Mouse (Mus musculus): ENCODE measurements at regions not wholly inside any gene's neighbourhood (a gene's known extent, or its start where the extent isn't known, plus 50 kb on each side); places are given as distances from the start of the nearest gene placed in this dataset.

DNA sequence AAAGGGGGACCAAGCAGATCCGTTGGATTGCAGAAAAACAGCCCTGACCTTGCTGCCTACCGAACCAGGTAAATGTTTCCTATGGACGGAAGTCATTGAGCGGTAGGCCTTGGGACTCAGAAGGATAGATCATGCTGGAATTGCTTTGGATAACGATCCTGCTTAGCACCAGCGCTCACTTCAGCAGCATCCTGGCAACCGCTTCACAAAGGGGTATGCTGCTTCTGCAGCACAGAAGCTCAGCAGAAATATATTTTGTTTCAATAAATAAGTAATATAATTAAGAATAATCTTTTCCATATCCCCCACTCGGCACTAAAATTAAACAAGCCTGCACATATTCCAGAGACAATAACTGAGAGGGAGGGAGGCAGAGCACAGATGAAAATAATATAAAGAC is 296.0 kb downstream of the Meis1 start:
- no peak for DNase-seq (ENCODE audit: low spot score)

DNA sequence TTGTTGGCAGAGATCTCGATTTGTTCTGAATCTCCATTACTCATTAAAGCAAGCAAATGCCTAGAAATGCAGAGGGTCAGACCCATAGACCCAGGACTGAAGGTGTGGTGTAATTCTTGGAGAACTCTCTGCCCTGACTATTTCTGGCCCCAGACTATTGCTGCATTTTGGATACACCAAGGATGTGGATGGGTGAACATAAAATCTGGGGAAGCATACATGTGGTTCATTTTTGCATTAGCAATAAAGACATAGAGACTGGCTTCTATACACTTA is 303.0 kb downstream of the Meis1 start:
- no peak for DNase-seq (ENCODE audit: low spot score)

DNA sequence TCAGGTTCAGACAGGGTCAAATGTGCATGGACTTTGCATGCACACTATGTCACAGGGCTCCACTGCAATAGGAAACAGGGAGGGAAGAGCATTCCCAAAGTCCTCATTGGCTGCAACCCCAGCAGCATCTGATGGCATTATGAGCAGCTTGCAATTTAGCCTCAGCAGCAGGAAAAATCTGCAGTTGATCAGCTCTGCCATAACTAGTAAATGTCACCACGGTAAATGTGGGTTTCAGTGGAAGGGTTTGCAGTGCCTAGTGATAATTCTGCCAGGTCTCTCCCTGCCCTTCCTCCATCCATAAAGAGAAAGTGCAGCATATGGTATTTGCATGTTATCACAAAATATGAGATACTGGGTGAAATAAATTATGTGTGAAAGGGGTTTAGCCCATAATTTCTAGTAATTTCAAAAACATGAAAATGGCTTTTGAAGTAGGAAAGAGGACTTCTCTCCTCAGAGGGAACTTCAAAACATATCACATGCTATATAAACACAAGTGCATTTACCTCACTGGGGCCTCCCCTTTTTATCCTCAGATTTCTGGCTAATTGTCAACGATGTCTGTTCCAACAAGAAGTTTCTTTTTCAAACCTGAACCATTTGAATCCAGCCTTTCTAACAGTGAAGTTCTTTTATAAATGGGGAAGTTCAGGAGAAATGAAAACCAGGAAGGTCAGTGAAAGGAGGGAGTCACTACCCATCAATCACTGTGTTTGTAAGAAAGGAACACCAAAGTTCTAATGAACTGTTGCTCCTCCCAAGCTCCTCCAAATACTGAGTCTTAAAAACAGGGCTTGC is 303.5 kb downstream of the Meis1 start:
- DNase-seq (ENCODE audit: low spot score) = no peak

DNA sequence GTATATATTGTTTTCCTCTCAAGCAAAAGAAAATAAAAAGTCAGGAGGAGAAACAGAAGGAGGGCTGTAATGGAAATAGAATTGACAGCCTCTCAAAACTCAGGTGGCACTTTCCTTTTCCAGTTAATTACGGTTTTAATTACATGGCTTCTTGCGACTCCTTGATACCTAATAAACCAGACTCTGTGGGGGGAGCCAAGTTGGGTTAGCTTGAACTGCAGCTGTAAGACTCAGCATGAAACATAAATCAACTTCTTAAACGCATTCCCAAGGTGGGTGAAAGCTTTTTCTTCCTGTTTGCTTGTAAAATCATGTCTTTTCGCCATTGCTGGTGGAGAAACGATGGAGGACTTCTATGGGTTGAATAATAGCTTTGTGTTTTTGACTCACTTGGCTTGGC is 304.4 kb downstream of the Meis1 start:
- DNase-seq (ENCODE audit: low spot score) = no peak

DNA sequence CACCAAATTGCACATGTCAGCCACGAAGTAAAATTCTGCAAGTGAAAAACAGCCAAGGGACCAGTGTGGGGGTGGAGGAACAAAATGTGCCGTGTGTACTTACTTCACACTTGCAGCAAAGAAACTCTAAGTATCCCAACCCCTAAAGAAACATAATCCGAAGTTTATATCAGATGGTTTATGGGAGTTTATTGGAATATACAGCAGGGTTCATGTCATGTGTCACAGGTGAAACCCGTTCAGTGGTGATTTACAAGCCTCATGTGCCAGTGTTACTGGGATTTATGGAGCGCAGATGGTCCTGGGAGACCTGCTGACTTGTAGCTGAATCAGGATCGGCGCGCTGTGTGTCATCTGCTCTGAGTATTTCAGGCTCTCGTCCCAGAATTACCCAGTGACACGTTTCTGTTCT is 306.1 kb downstream of the Meis1 start:
- no peak for DNase-seq (ENCODE audit: low spot score)

DNA sequence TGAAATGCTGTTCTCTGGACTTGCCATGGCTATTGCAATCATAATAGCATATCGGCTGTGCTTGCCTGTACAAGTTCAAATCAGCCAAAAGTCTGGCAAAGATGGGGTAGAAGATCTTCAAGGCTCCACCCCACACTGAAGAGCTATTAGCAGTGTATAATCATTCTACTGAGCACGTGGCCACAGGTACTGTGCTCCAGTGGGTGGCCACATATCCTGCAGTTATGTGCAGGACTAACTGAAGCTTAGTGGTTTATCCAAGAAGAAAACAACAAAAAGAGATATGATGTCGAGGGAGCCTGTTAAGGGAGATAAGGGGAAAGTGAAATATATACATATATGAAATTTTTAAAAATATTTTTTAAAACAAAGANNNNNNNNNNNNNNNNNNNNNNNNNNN is 309.2 kb downstream of the Meis1 start:
- no peak for DNase-seq (ENCODE audit: low spot score)

DNA sequence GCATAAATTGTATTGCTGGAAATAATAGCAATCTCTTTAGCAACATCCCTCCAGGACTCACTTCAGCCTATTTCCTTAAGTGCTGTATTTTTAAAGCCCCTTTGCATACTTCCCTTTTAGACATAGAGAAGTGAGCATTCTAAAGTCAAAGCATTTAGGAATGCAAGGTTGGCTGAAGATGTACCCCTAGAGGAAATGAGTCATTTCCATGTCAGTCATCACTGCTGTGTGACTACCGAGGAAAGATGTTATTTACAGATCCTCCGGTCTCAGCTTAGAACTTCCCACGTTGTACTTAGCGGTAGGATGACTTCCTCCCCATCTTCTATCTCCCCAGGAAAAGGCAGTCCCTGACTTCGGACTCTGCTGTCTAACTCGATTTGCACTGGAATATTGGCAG is 337.2 kb downstream of the Meis1 start:
- DNase-seq (ENCODE audit: low spot score) = no peak

DNA sequence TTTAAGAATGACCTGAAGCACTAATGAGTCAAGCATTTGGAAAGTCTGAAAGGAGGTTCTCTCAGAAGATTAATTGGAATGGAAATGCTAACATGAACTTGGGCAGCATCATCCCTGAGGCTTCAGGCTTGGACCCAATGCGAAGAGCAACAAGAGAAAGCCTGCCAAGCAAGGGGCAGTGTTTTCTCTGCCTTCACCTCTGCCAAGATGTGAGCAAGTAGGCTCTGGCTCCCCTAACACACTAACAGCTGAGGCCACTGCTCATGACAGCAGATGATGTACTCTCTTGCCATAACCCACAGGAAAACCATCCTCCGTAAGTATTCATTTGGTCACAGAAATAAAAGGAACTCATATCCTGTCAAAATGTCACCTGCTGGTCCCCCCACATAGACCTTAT is 341.9 kb downstream of the Meis1 start:
- no peak for DNase-seq (ENCODE audit: low spot score)

DNA sequence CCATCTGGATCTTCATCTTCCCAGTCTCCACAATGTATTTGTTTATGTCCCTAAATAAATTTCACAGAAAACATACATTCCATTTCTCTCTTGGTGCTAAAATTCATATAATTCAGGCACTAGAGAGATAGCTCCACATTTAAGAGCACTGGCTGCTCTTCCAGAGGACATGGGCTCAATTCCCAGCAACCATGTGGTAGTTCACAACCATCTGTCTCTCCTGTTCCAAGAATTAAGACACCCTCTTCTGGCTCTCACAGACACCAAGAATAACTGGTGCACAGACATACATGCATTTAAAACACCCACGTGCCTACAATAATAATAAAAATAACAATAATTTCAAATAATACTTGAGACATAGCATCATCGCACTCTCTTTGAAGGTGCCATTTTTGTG is 347.8 kb downstream of the Meis1 start:
- no peak for DNase-seq (ENCODE audit: low spot score)

DNA sequence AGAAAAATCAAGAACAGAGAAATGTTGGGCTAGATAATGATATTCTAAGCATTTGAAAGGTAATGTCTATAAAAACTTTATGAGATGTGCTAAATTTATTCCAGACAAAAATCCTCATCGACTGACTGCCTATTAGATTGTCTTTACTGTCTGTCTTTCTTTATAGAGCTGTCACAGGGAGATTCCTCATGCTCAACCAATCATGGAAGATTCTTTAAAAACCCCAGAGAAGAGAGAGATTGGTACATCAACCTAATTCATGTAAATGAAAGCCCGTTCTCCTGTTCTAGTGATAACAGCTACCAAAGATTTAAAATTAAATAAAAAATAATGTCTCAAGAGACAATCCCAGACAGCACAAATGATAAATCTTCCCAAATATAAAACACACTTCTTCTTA is 349.5 kb downstream of the Meis1 start:
- no peak for DNase-seq (ENCODE audit: low spot score)

DNA sequence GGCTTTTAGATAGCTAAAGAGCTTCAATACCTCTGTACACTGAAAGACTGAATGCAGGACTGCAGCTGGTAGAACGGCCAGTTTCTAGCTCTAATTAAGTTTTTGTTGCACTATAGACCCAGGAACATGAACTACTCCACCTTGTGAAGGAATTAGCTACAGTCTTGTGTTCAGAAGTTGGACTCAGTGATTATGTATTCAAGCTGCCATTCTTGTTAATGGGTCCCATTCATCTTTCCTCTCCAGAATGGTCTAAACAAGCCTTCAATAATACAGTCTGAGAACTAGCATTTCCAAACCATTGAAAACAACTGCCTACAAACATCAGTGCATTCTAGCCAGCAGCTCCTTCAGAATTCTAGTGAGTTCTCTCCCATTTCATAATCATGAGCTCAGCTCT is 362.4 kb downstream of the Meis1 start:
- DNase-seq (ENCODE audit: low spot score) = no peak

DNA sequence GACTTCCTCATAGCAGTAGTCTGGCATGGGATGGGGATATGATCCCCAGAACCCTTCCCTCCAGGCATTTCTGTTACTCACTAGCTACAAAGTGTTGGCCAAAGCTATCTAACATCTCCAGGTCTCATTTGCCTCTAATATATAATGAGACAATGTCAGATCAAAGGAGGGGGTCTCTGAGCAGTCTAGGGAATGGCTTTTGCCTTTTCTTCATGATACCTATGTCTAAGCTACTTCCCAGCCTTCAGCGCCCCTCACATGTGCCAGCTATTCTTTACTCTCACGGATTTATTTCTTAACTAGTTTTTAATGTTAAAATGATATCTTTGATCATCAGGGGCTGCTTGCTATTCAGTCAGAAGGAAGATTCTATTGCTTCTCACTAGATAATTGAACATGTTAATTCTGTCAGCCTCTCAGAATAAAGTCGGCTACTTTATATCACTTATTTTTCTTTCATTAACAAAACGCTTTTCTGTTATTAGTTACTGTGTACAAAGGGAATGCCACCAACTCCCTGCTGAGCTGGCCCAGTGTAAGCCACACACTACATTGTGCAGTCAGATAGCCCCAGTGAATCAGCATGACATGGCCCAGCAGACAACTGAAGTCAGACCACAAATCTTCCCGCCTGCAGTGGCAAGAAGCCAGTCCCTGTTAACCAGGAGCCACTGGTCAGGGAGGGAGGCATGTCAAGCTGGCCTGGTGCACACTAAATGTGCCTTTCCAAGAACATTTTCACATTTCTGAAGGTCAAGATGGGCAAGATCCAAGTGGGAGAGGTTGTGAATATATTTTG is 386.6 kb downstream of the Meis1 start:
- no peak for DNase-seq (ENCODE audit: low spot score)

DNA sequence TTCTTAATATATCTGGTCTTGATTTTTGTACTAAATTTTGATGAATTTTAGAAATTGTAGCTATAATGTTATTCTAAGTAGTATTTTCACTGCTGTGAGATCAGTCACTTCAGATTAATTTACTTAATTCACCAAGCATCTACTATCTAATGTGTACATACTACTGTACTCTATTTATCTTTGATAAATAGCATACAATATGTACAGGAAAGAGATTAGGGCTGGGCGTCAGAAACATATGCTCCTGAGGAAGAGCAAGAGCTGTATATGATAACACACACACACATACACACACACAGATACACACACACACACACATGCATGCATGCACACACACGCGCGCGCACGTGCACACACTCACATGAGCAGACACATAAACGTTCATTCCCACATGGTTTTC is 387.2 kb downstream of the Meis1 start:
- no peak for DNase-seq (ENCODE audit: low spot score)

DNA sequence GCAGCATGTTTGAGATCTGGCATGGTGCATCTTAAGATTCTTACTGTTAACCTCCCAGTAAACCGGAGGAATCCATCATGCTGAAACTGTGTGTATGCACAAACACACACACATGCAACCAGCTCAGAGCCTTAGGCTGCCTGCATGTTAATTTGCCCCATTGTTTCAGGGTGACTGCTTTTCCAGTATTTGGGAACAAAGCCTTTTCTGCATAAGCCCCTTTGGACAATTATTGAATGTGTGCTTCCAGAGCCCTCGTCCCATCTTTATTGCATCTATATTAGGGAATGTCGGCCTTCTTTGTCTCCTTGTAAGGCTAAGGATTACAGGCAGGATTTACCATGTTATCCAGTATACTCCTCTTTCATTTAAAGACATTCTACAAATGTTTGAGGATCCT is 397.0 kb downstream of the Meis1 start:
- DNase-seq (ENCODE audit: low spot score) = no peak

DNA sequence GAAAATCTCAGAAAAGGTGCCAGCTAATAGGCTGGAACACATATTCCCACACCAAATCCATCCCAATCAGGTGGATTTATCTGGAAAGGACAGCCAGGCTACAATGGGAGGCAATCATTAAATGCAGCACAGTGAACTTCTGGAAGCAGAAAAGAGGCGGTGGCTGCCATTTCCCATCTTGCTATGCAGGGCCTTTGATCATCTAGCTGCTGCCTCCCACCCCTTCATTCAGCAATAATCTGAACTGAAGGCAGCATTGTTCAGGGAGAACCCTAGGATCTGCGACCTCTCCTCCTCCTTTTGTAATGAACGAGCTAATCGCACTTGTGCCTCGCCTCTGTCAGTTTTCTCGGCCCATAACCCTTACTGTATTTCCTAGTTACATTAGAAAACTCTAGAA is 413.9 kb downstream of the Meis1 start:
- DNase-seq (ENCODE audit: low spot score) = no peak

DNA sequence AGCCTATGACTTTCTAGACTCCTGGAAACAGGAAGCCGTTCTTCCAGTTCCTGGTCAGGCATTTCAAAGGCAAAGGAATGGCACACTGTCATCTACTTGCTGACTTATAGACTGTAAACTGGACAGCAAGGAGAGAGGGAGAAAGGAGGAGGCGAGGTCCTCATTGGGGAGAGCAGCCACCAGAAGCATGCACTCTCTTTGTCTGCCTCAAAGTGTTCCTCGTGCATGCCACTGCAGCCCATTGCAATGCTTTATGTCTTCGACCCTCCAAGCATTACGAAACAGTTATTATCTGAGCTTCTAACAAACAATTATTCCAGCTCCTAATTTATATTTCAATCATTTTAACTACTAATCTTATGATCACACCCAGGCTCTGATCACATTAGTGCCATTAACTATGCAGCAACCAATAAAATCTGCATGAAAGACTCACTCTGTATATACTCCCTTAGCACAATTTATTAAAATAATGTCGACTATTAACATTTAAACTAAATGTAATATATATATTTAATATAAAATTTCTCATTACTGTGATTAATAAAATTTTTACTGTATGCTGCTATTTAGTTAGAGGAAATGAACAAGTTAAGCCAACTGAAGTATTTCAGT is 417.1 kb downstream of the Meis1 start:
- no peak for DNase-seq (ENCODE audit: low spot score)

DNA sequence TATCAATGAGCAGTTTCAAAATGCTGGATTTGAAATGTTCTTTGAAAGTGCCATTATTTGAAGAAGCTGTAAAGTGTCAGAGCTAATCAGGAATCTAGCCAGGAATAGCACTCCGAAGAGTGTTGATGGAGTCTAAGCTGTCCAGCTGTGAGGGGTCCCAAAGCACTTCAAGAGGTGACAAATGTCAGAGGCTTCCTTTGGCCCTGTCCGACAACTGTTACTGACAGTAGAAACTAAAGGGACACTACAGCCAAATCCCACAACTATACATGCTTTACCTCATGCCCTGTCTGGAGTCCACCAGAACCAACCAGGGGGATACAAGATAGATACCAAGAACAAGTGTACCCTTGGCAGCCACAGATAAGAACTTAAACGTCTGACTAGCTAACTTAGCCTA is 420.4 kb downstream of the Meis1 start:
- DNase-seq (ENCODE audit: low spot score) = no peak

DNA sequence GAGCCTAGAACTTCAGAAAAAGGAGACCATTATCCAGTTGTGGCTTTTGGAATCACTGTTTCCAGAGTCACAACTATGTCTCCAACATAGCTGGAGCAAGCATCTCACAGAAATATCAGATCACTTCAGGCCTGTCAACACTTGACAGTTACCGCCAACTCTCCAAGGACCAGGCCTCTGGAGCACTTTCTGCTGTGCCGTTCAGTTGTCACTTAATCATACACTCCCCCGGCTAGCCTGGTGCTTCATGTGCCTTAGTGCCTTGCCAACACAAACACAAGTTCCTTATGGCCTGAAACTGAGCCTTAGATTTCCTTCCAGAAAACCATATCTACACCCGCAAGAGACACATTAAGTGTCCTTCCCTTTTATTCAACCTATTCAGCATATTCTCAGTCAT is 421.8 kb downstream of the Meis1 start:
- DNase-seq (ENCODE audit: low spot score) = no peak

DNA sequence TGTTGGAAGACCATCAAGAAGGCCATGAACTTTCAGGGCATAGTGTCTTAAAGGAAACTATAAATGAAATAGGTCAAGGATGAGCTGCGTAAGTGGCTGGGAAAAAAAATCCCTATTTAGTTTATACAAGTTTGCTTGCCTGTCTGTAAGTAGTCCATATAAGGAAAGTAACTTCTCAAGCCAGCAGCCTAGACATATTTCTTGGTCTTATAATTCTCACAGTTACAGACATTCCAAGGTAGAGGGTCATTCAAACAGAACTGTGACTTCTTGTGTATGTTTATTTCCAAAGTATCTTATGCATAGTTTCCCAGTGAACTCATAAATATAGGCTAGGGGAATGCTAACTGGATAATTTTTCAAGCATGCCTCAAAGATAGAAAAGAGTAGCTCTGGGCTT is 428.3 kb downstream of the Meis1 start:
- DNase-seq (ENCODE audit: low spot score) = no peak

DNA sequence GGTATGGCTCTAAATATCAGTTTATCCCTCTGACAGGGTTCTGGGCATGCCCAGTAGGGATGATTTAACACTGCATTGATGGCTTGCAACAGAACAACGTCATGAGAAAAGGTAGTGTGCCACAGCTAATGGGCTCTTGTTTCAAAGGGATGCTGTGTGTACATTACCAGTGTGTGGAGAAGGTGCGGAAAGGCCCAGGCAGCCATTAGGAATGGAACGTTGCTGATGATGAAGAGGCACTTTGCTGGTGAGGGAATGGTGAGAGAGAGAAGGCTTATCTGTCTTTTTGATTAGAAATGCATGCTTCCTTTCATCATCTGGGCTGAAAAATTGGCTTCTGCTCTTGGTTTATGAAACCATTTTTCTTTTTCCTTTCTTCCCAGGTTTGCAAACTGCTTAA is 432.3 kb downstream of the Meis1 start:
- no peak for DNase-seq (ENCODE audit: low spot score)

DNA sequence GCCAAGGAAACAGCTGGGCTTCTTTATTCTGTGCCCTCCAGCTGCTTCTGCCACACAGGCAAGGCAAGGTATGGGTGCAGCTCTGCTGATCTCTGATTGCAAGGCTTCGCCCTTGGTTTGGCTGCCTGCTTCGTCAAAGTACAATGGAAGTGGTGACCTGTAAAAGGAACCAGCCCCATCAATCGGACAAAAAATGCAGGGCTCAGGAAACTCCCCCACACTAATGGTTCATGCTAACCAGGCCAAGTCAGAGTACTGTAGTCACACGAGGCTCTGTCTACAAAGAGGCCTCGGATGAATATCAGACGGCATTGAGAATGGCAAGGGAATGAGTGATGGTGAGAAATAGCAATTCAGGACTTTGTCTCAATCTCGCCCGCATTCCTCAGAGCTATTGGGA is 433.8 kb downstream of the Meis1 start:
- DNase-seq (ENCODE audit: low spot score) = no peak

DNA sequence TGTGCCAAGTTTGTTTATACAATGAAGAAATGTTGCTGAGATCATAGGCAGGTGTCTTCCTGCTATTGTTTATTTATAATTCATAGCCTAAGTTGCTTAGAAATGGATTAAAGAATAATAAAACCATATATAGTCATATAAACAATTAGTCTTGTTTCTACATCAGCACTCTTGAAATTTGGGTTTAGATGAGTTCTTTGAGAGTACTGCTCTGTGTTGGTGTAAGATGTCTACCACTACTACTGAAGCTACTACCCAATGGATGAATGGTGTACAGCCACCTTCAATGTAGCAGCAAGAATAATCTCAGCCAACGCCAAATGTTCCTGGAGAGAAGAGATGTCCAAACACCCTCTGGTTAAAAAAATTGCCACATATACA is 436.0 kb downstream of the Meis1 start:
- DNase-seq (ENCODE audit: low spot score) = no peak

Data from heart, adult 8-10 months (tissue).